Mouse (Mus musculus) stomach, postnatal 0 days (tissue): ENCODE measurements around the gene Klb.

ENCODE experiments used
- CTCF ChIP-seq: IDR thresholded peaks from 2 replicates; pipeline ENCODE4 v1.5.1; 2016; ENCODE audit warnings: antibody characterized with exemption, low read depth, mild to moderate bottlenecking, moderate library complexity
- EP300 ChIP-seq: optimal IDR thresholded peaks from 2 replicates; pipeline ENCODE3; 2016; ENCODE audit warnings: antibody characterized with exemption

DNA sequence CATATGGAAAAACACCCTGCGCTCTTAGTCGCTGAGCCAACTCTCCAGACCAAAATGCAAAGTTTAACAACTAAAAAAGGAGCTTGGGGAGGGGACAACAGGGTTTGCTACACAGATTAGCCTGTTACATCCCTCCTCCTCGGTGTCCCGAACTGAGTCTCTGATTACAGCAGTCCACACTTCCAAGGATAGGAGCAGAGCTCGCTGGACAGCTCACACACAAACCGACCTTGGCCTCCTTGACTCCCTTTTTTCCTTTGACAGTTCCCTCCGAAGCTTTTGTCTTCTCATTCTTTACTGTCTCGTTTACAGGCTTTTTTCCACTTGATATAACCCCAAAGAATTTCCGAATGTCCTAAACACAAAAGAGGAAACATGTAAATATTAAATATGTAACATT is 28.9 kb upstream of the Klb start:
- TF ChIP-seq CTCF (no peak), EP300 (no peak)
